Mouse (Mus musculus) hindbrain, embryonic 13.5 days (tissue): ENCODE results near the gene Acaa1b. TPM values are rescaled to one million over a fixed set of nuclear protein-coding genes. Genes with fewer than 3 reads are reported as not detected.
A peak's percentile ranks its signal among the peaks of the same experiment; 100 is the strongest.

Experiments used
- ATAC-seq: fragments of 200-750 bp; cut with Nextera tagmentation; 2 replicates; pipeline ENCODE4 v1.8.0; 2017; ENCODE audit warnings: moderate TSS enrichment; ENCODE audit not compliant: low FRiP score
- H3K27ac ChIP-seq: fragments of 300-500 bp; sonication (generic); 2 replicates; pipeline ENCODE4 v1.5.1; 2015; ENCODE audit warnings: inconsistent platforms, mild to moderate bottlenecking, moderate library complexity
- H3K27me3 ChIP-seq: fragments of 300-500 bp; sonication (generic); 2 replicates; pipeline ENCODE4 v1.6.1; 2015; ENCODE audit warnings: mild to moderate bottlenecking, inconsistent platforms
- H3K36me3 ChIP-seq: fragments of 300-500 bp; sonication (generic); 2 replicates; pipeline ENCODE4 v1.6.1; 2015; ENCODE audit warnings: mild to moderate bottlenecking, inconsistent platforms
- H3K4me1 ChIP-seq: fragments of 300-500 bp; sonication (generic); replicated peaks from 2 replicates; pipeline ENCODE4 v1.6.1; 2015; ENCODE audit warnings: inconsistent platforms
- H3K4me2 ChIP-seq: fragments of 300-500 bp; sonication (generic); 2 replicates; pipeline ENCODE4 v1.6.1; 2015; ENCODE audit warnings: inconsistent platforms, mild to moderate bottlenecking, moderate library complexity
- H3K4me3 ChIP-seq: fragments of 300-500 bp; sonication (generic); 2 replicates; pipeline ENCODE4 v1.5.1; 2015; ENCODE audit warnings: mild to moderate bottlenecking, inconsistent platforms
- H3K9ac ChIP-seq: fragments of 300-500 bp; sonication (generic); 2 replicates; pipeline ENCODE4 v1.6.1; 2015; ENCODE audit warnings: mild to moderate bottlenecking, inconsistent platforms
- H3K9me3 ChIP-seq: fragments of 300-500 bp; sonication (generic); 2 replicates; pipeline ENCODE4 v1.6.1; 2016; ENCODE audit warnings: inconsistent platforms
- WGBS: fragments of 180-500 bp; shearing (Covaris S2); methylation state at CpG from one replicate; pipeline ENCODE4 v1.1.7; 2015; 5-methylcytosine and 5-hydroxymethylcytosine counted together
- polyA plus RNA-seq: library from polyadenylated mRNA; unstranded; fragments of >200 nt; fragmentation: Nextera tagmentation; extraction: Ambion mirVana; gene quantifications from 2 replicates; pipeline ENCODE4 v1.2.1, GENCODE M21; 2015

Acaa1b gene
- polyA plus RNA-seq, 1 experiment from 2014 or later = 1.8 TPM

DNA sequence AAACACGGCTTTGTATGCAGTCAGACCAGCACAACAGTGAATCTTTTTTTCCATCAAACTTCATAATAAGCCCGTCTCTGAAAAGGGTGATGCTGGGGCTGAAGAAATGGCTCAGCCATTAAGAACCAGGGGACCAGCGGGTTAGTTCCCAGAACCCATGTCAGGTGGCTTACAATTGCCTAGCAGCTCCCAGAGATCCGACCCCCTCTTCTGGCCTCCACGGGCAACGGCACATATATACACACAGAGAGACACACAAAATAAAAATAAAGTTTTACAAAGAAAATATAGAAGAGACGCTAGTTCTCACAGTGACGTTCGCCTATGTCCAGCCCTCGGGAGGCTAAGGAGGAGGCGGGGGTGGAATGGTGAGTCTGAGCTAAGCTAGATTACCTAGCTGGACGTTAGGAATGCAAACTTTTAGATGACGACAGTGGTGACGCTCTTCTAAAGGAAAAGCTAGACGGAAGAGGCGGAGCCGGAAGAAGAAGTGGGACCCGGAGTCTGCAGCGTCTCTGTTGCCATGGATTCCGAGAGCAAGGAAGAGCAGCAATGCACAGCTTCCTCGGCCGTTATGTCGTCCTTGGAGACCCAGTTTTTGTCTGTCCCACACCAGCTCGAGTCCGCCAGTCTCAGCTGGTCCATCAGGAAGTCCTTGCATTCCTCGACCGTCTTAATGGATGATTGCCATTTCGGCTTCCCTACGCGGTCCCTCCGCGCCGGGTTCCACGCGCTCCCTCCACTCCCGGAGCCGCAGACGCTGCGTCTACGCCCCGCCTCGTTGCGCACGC, 54.7 kb downstream of the Acaa1b start, which contains the start of gene Dlec1:
TSS of gene Dlec1 (plus strand) at position 487 of the 791 bp plus-strand sequence.
- H3K36me3 ChIP-seq = no peaks in the 10 kb centered on the region
- peaks cover 9% of the 10 kb centered on the region; the same call in 1 of the 2 replicates for H3K4me1 ChIP-seq
- peak within 1 kb of the TSS; percentile 18; the same call in 1 of the 2 replicates for H3K27ac ChIP-seq
- H3K9me3 ChIP-seq = no peaks in the 10 kb centered on the region
- H3K27me3 ChIP-seq = peaks cover 16% of the 10 kb centered on the region
- peak; percentile 86 for ATAC-seq
- WGBS = 3% methylated on average over 44 of the region's 44 CpGs
- peak within 1 kb of the TSS; percentile 63 for H3K4me3 ChIP-seq
- H3K4me2 ChIP-seq = peak within 1 kb of the TSS; percentile 84
- H3K9ac ChIP-seq = peak within 1 kb of the TSS; percentile 69

DNA sequence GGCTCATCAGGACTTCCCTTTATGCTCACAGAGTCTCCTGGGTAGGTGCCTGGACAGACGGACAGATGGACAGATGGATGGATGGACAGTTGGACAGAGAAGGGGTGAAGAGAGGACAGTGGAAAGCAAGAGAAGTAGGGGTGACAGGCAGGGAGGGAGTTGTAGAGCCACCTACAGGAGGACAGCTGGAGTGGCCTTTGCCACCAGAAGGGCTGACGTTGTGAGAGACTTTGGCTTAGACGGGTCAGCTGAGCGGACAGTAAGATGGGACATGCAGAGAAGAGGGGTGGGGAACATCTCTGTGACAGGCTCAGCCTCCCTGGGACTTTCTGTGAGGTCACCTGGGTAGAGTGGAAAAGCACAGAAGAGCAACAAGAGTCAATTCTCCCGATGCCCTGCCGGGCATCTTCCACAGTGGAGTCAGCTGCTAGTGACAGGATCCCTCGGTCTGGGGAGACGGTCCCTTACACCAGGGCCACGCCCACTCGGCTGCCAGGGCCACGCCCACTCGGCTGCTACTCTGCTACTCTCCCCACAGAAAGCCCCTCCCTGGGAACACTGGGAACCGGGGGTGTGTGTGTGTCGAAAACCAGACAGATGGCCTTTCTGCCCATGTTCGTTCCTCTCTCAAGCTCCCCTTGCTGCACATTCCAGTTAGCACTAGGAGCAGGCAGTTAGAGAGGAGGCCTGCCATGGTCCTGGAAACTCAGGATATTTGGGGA, 56.6 kb downstream of the Acaa1b start:
- Histone ChIP-seq H3K4me2 (no peak overlapping the region), H3K9ac (no peak overlapping the region), H3K27me3 (peaks cover 22% of the 10 kb centered on the region), H3K36me3 (no peaks in the 10 kb centered on the region), H3K4me3 (no peak overlapping the region), H3K27ac (no peak overlapping the region), H3K4me1 (peaks cover 12% of the 10 kb centered on the region), H3K9me3 (no peaks in the 10 kb centered on the region)
- ATAC-seq = no peak
- 17% methylated on average over 15 of the region's 15 CpGs for WGBS

Other genes starting within 250 kb of the Acaa1b start
- 7.3 and 8.1 TPM in 2 replicates for gene Ctdspl, start 230.6 kb downstream of the Acaa1b start, polyA plus RNA-seq
- gene Vill, start 104.3 kb downstream of the Acaa1b start, polyA plus RNA-seq = 4.2 TPM in 2 replicates
- 22.5 and 23.8 TPM in 2 replicates for gene Plcd1, start 63.6 kb downstream of the Acaa1b start, polyA plus RNA-seq
- 0.38 and 1.5 TPM in 2 replicates for gene Dlec1, start 54.6 kb downstream of the Acaa1b start, polyA plus RNA-seq
- gene Gm47289, start 2.1 kb upstream of the Acaa1b start, polyA plus RNA-seq = not detected in 2 replicates
- gene Slc22a13, start 52.0 kb upstream of the Acaa1b start, polyA plus RNA-seq = not detected in 2 replicates
- gene Oxsr1, start 165.3 kb upstream of the Acaa1b start, polyA plus RNA-seq = 11.8 and 13.0 TPM in 2 replicates
- 106 and 110 TPM in 2 replicates for gene Acaa1a, start 182.6 kb upstream of the Acaa1b start, polyA plus RNA-seq
- gene Myd88, start 184.3 kb upstream of the Acaa1b start, polyA plus RNA-seq = 6.1 and 6.2 TPM in 2 replicates
- gene Xylb, start 200.3 kb upstream of the Acaa1b start, polyA plus RNA-seq = 2.4 and 2.5 TPM in 2 replicates
- not detected in 2 replicates for gene Slc22a14, start 208.5 kb upstream of the Acaa1b start, polyA plus RNA-seq
- 44.4 and 48.6 TPM in 2 replicates for gene Acvr2b, start 245.0 kb upstream of the Acaa1b start, polyA plus RNA-seq